Mouse (Mus musculus) heart, embryonic 12.5 days (tissue): ENCODE data around the gene Lmna. TPM values are rescaled to one million over a fixed set of nuclear protein-coding genes. Genes with fewer than 3 reads are reported as not detected.
A peak's percentile ranks its signal among the peaks of the same experiment; 100 is the strongest.

Source experiments
- ATAC-seq: fragments of 200-750 bp; cut with Nextera tagmentation; 2 replicates; pipeline ENCODE4 v1.8.0; 2017; ENCODE audit warnings: moderate TSS enrichment, moderate library complexity; ENCODE audit not compliant: insufficient number of reproducible peaks, low FRiP score
- H3K27ac ChIP-seq: fragments of 300-500 bp; sonication (generic); 2 replicates; pipeline ENCODE4 v1.5.1; 2016; ENCODE audit warnings: mild to moderate bottlenecking, moderate library complexity; ENCODE audit not compliant: poor library complexity, severe bottlenecking
- H3K27me3 ChIP-seq: fragments of 300-500 bp; sonication (generic); replicated peaks from 2 replicates; pipeline ENCODE4 v1.6.1; 2016; ENCODE audit warnings: mild to moderate bottlenecking, moderate library complexity
- H3K36me3 ChIP-seq: fragments of 300-500 bp; sonication (generic); 2 replicates; pipeline ENCODE4 v1.6.1; 2016; ENCODE audit warnings: mild to moderate bottlenecking, moderate library complexity
- H3K4me1 ChIP-seq: fragments of 300-500 bp; sonication (generic); replicated peaks from 2 replicates; pipeline ENCODE4 v1.6.1; 2016; ENCODE audit warnings: mild to moderate bottlenecking
- H3K4me2 ChIP-seq: fragments of 300-500 bp; sonication (generic); 2 replicates; pipeline ENCODE4 v1.6.1; 2016; ENCODE audit warnings: mild to moderate bottlenecking, moderate library complexity
- H3K4me3 ChIP-seq: fragments of 300-500 bp; sonication (generic); 2 replicates; pipeline ENCODE4 v1.5.1; 2016; ENCODE audit warnings: mild to moderate bottlenecking
- H3K9ac ChIP-seq: fragments of 300-500 bp; sonication (generic); 2 replicates; pipeline ENCODE4 v1.6.1; 2016; ENCODE audit warnings: mild to moderate bottlenecking, moderate library complexity
- H3K9me3 ChIP-seq: fragments of 300-500 bp; sonication (generic); replicated peaks from 2 replicates; pipeline ENCODE4 v1.6.1; 2016; ENCODE audit warnings: mild to moderate bottlenecking, moderate library complexity
- WGBS: fragments of 180-500 bp; shearing (Covaris S2); methylation state at CpG from one replicate; pipeline ENCODE4 v1.1.7; 2016; 5-methylcytosine and 5-hydroxymethylcytosine counted together
- polyA plus RNA-seq: library from polyadenylated mRNA; unstranded; fragments of >200 nt; fragmentation: Nextera tagmentation; extraction: Ambion mirVana; gene quantifications from 2 replicates; pipeline ENCODE4 v1.2.1, GENCODE M21; 2016

Lmna gene
- polyA plus RNA-seq, 1 experiment from 2014 or later: 108 TPM

DNA sequence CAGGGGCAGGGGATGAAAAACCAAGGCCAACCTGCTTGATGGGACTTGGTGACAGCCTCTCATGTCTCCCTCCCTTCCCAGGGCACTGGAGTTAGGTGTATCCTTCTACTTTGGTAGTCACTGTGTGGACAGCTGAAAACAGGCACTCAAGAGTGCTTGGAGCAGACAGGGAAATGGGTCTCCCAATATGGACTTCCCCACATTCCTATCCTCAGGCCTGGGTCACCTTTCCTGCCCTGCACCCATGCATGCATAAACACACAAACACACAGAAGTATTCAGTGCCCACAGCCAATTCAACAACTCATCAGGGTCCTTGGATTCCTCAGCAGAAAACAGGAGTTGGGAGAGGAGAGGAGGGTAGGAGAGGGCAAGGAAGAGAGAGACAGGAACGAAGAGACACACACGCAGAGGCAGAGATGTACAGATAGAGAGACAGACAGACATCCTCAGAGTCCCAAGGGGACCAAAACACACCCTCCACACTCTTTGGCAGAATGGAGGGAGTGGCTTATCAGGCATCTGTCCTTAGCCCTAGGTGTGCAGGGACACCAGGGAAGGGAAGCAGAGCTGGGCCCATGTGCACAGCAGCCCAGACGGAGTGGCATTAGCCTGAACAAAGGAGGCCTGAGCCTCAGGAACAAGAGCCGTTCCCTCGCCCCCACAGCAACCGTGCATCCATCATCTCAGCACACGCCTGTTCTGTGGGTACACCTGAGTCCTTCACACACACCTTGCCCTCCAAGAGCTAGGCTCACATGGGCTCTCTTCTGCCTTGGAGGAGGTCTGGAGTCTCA is 19.6 kb upstream of the Lmna start:
- peaks cover 10% of the 10 kb centered on the region for H3K36me3 ChIP-seq
- H3K4me1 ChIP-seq: peaks cover 55% of the 10 kb centered on the region
- peak overlapping the region; percentile 54 for H3K9ac ChIP-seq
- peak overlapping the region; percentile 95 for H3K27ac ChIP-seq
- WGBS: 38% methylated on average over 7 of the region's 7 CpGs
- H3K9me3 ChIP-seq: no peaks in the 10 kb centered on the region
- peak overlapping the region; percentile 88 for H3K4me2 ChIP-seq
- H3K27me3 ChIP-seq: no peaks in the 10 kb centered on the region
- peak overlapping the region; percentile 83 for H3K4me3 ChIP-seq
- ATAC-seq: no peak

DNA sequence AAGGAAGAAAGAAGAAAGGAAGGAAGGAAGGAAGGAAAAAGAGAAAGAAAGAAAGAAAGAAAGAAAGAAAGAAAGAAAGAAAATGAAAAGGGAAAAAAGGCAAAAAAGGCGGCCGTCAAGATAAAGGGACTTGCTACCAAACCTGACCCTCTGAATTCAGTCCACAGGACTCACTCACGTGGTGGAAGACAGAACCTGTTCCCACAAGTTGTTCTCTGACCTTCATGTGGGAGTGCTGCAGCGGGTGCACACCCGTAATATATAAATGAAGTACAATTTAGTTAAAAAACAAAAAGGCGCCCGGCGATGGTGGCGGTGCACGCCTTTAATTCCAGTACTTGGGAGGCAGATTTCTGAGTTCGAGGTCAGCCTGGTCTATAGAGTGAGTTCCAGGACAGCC is 18.9 kb upstream of the Lmna start:
- Histone ChIP-seq H3K4me3 (no peak overlapping the region), H3K36me3 (peaks cover 17% of the 10 kb centered on the region), H3K9me3 (no peaks in the 10 kb centered on the region), H3K4me1 (peaks cover 47% of the 10 kb centered on the region), H3K27ac (peak overlapping the region; percentile 95; the same call in 1 of the 2 replicates), H3K27me3 (no peaks in the 10 kb centered on the region), H3K9ac (no peak overlapping the region), H3K4me2 (peak overlapping the region; percentile 88; the same call in 1 of the 2 replicates)
- no peak for ATAC-seq
- 82% methylated on average over 11 of the region's 11 CpGs for WGBS

DNA sequence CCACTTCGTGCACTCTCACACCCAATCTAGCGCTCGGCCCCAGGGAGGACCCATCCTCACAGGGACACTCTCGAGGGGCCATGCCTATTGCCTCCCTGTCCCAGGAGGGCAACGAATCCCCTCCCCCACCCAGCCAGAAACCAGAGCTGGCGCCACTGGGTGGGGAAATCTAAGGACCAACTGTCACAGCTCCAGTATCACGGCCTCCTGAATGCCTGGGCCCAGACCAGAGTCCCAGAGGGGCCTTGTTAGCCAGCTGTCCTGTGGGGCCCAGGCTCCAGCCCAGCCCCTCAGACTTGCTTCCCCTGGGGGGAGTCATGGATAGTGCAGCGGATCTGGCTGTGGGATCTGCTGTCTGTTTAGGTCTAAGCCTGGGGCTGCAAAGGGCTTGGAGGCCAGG is 17.8 kb upstream of the Lmna start:
- peaks cover 46% of the 10 kb centered on the region for H3K4me1 ChIP-seq
- peaks cover 23% of the 10 kb centered on the region for H3K36me3 ChIP-seq
- H3K27me3 ChIP-seq: no peaks in the 10 kb centered on the region
- H3K9me3 ChIP-seq: no peaks in the 10 kb centered on the region
- peak overlapping the region; percentile 27 for H3K9ac ChIP-seq
- H3K4me3 ChIP-seq: no peak overlapping the region
- H3K4me2 ChIP-seq: peak overlapping the region; percentile 44
- ATAC-seq: no peak
- peak overlapping the region; percentile 19 for H3K27ac ChIP-seq
- 15% methylated on average over 8 of the region's 8 CpGs for WGBS

DNA sequence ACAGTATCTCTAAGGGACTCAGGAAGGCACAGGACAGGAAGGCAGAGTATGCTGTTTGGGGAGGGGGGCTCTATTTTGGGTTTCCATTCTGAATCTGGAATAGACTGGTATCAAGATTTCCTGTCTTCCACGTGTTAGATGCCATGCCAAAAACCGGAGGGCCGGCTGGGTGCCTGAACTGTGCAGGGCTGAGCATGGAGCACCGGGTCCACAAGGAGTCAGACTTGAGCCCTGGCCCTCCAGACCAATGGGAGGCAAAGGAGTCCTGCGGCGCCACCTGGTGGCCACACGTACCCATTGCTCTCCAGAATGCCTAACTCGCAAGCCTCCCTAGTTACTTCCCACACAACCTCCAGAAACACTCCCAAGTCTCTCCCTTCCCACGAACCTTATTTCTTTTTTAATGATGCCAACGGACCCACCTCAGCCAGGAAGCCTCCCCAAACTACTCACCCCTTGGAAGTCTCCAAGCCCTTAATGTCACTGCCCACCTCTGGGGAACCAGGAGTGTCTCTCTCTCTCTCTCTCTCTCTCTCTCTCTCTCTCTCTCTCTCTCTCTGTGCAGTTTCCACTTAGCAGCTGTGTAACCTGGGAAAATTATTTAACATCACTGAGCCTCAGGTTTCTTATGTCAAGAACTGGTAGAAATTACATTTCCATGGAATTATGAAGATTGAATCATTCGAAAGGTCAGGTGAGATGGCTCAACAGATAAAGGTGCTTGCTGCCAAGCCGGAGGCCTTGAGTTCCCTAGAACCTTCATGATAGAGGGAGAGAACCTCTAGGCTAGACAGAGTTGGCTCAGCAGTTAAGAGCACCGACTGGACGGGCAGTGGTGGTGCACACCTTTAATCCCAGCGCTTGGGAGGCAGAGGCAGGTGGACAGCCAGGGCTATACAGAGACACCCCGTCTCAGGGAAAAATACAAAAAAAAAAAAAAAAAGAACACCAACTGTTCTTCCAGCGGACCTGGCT is 16.7 kb upstream of the Lmna start:
- no peak overlapping the region for H3K4me3 ChIP-seq
- ATAC-seq: peak; percentile 69
- peak overlapping the region; percentile 34; the same call in 1 of the 2 replicates for H3K9ac ChIP-seq
- H3K36me3 ChIP-seq: peaks cover 23% of the 10 kb centered on the region
- H3K4me1 ChIP-seq: peaks cover 46% of the 10 kb centered on the region
- H3K27me3 ChIP-seq: no peaks in the 10 kb centered on the region
- no peaks in the 10 kb centered on the region for H3K9me3 ChIP-seq
- H3K27ac ChIP-seq: no peak overlapping the region
- WGBS: 32% methylated on average over 17 of the region's 17 CpGs
- H3K4me2 ChIP-seq: no peak overlapping the region

DNA sequence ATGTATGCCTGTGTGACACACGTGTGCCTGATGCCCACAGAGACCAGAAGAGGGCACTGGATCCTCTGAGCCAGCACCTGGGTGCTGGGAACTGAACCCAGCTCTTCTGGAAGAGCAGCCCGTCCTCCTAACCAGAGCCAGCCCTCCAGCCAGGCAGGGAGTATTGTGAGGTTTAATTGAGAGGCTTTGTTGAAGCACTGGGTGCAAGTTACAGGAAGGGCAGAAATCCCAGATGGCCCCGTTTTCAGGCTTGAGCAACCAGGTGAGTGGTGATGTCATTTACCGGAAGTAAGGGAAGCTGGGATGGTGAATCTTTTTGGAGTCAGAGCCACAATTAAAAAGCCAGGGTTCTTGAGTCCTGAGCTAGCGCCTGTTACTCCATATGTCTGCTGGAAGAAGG is 15.3 kb upstream of the Lmna start:
- no peak for ATAC-seq
- H3K27ac ChIP-seq: no peak overlapping the region
- H3K27me3 ChIP-seq: no peaks in the 10 kb centered on the region
- H3K4me2 ChIP-seq: no peak overlapping the region
- H3K4me3 ChIP-seq: no peak overlapping the region
- no peak overlapping the region for H3K9ac ChIP-seq
- peaks cover 39% of the 10 kb centered on the region for H3K4me1 ChIP-seq
- no peaks in the 10 kb centered on the region for H3K9me3 ChIP-seq
- WGBS: 82% methylated on average over 5 of the region's 5 CpGs
- H3K36me3 ChIP-seq: peaks cover 23% of the 10 kb centered on the region

DNA sequence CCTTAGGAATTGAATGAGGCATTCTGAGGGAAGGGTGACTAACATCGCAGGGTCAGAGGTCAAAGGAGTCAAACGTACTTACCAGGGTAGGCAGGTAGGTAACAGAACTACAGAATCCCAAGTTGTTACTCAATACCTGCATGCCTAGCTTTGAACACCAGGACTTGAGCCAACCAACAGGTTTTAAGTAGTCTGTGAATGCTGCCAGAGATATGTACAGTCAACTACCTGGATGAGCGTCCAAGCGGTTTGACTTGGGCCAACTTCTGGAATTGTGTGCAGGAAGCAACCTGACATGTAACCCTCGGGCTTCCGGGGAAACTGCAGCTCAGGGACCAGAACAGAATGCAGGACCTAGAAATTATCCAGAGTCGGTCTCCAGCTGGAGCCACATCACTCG is 13.3 kb upstream of the Lmna start:
- H3K9ac ChIP-seq: no peak overlapping the region
- ATAC-seq: no peak
- H3K9me3 ChIP-seq: no peaks in the 10 kb centered on the region
- H3K4me1 ChIP-seq: peaks cover 21% of the 10 kb centered on the region
- no peak overlapping the region for H3K4me2 ChIP-seq
- 81% methylated on average over 8 of the region's 8 CpGs for WGBS
- no peak overlapping the region for H3K27ac ChIP-seq
- no peaks in the 10 kb centered on the region for H3K27me3 ChIP-seq
- H3K4me3 ChIP-seq: no peak overlapping the region
- peaks cover 23% of the 10 kb centered on the region for H3K36me3 ChIP-seq

DNA sequence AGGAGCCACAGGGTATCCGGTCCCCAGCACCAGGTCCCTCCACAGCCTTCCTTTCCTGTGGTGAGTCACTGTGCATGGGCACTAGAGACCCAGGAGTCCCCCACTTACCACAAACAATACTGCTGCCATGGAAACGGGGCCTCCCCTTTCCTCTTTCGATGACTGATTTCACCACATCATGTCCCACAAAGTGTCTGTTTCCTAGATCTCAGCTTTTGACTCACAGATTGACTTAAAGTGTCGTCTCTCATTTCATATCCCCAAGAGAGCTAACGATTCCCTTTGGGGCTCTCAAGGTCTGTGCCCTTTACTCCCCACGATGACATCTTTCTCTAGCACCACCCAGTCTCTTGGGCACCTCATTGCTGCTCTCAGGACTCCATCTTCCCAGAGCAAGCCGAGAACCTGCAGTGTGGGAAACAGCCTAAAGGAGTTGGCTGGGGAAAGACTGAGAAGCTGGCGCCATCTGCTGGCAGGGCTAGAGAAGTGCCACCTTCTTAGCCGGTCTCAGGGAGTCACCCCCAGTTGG is 12.1 kb upstream of the Lmna start:
- no peak overlapping the region for H3K4me3 ChIP-seq
- no peak overlapping the region for H3K4me2 ChIP-seq
- WGBS: 28% methylated on average over 9 of the region's 9 CpGs
- no peaks in the 10 kb centered on the region for H3K9me3 ChIP-seq
- H3K27ac ChIP-seq: no peak overlapping the region
- H3K4me1 ChIP-seq: peaks cover 12% of the 10 kb centered on the region
- H3K36me3 ChIP-seq: peaks cover 23% of the 10 kb centered on the region
- no peak overlapping the region for H3K9ac ChIP-seq
- ATAC-seq: no peak
- no peaks in the 10 kb centered on the region for H3K27me3 ChIP-seq

GRCm38 (mm10) chr3:88521156-88521555 is 11.4 kb upstream of the Lmna start:
- Histone ChIP-seq H3K4me2 (no peak overlapping the region), H3K9me3 (no peaks in the 10 kb centered on the region), H3K9ac (no peak overlapping the region), H3K27me3 (no peaks in the 10 kb centered on the region), H3K27ac (no peak overlapping the region), H3K4me3 (no peak overlapping the region), H3K4me1 (peaks cover 5% of the 10 kb centered on the region), H3K36me3 (peaks cover 23% of the 10 kb centered on the region)
- 91% methylated on average over 6 of the region's 6 CpGs for WGBS
- no peak for ATAC-seq

DNA sequence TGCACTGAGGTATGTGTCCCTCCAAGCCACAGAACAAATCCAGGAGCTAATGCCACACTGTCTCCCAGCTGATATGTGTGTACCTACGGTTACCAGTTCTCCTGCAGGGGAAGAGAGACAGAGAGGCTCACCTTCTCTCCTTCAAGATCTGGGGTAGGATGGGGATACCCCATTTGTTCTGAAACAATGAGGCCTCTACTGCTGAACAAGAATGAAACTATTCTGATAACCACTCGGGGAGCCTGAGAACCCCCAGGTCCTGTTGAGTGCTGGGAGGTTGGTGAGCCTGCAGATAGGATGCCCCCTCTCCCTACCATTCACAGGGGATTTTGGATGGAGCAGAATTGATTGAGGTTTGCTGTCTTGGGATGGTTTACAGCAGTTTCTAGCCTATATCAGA is 10.3 kb upstream of the Lmna start:
- WGBS: 69% methylated on average over 2 of the region's 2 CpGs
- ATAC-seq: no peak
- Histone ChIP-seq H3K4me3 (no peak overlapping the region), H3K9ac (no peak overlapping the region), H3K4me2 (no peak overlapping the region), H3K27me3 (no peaks in the 10 kb centered on the region), H3K4me1 (no peaks in the 10 kb centered on the region), H3K27ac (no peak overlapping the region), H3K9me3 (no peaks in the 10 kb centered on the region), H3K36me3 (peaks cover 20% of the 10 kb centered on the region)

DNA sequence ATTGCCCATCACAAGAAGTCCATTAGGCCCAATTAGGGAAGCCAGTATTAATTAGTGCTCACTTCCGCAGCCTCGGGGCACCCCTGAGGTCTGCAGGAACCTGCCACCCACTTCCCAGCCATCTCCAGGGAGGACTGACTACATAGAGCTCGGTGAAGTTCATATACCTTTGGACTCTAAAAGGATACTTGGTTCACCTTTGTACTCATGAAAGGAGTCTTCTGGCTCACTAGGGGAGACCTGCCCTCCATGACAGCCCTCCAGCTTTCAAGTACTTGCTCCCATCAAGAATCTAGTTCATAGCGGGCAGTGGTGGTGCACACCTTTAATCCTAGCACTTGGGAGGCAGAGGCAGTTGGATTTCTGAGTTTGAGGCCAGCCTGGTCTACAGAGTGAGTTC is 8.7 kb upstream of the Lmna start:
- Histone ChIP-seq H3K9me3 (no peaks in the 10 kb centered on the region), H3K4me2 (no peak overlapping the region), H3K27ac (no peak overlapping the region), H3K4me1 (peaks cover 9% of the 10 kb centered on the region), H3K36me3 (0 out of 2 replicates have a peak, but pooled peaks cover 6% of the 10 kb centered on the region), H3K9ac (no peak overlapping the region), H3K27me3 (no peaks in the 10 kb centered on the region), H3K4me3 (no peak overlapping the region)
- ATAC-seq: no peak
- WGBS: 86% methylated on average over 4 of the region's 4 CpGs

- WGBS: 81% methylated on average over 2 of the region's 2 CpGs
- Histone ChIP-seq H3K27ac (no peak overlapping the region), H3K4me2 (no peak overlapping the region), H3K27me3 (no peaks in the 10 kb centered on the region), H3K4me3 (no peak overlapping the region), H3K9me3 (no peaks in the 10 kb centered on the region), H3K9ac (no peak overlapping the region), H3K4me1 (peaks cover 29% of the 10 kb centered on the region), H3K36me3 (no peaks in the 10 kb centered on the region)
- ATAC-seq: no peak
Observed at GRCm38 (mm10) chr3:88516407-88516806, 6.7 kb upstream of the Lmna start.
